Mouse (Mus musculus) common myeloid progenitor, adult 5-6 weeks (primary cell): ENCODE measurements around the gene Sipa1. TPM values are rescaled to one million over a fixed set of nuclear protein-coding genes. Genes with fewer than 3 reads are reported as not detected.
"Not testable (repeated sequence)": the region's sequence is repeated elsewhere in the genome, so short reads cannot be mapped to it uniquely, and the experiment has no call there.

Experiments used
- ATAC-seq: replicated peaks from 2 replicates; pipeline ENCODE4 v1.8.0; 2016; ENCODE audit warnings: low read depth, mild to moderate bottlenecking, moderate TSS enrichment, inconsistent platforms; ENCODE audit not compliant: poor library complexity, severe bottlenecking
- total RNA-seq: library from RNA; stranded (forward); fragments of 200-1000, 187-1606 nt; gene quantifications from 2 replicates; pipeline ENCODE4 v1.2.3, GENCODE M21; 2017

Sipa1 gene
- total RNA-seq, 1 experiment from 2014 or later: 113 TPM

GRCm38 (mm10) chr19:5687738-5688137, 24.2 kb upstream of the Sipa1 start:
- ATAC-seq: no peak

- not testable (repeated sequence) for ATAC-seq
Measured at GRCm38 (mm10) chr19:5686954-5687353, 23.4 kb upstream of the Sipa1 start.

GRCm38 (mm10) chr19:5686437-5686836, 22.9 kb upstream of the Sipa1 start:
- no peak for ATAC-seq

GRCm38 (mm10) chr19:5685861-5686260, 22.4 kb upstream of the Sipa1 start:
- ATAC-seq: no peak

GRCm38 (mm10) chr19:5685431-5685830, 21.9 kb upstream of the Sipa1 start:
- ATAC-seq: no peak

- no peak for ATAC-seq
Measured at GRCm38 (mm10) chr19:5684985-5685384, 21.5 kb upstream of the Sipa1 start.

GRCm38 (mm10) chr19:5684236-5684635, 20.7 kb upstream of the Sipa1 start:
- no peak for ATAC-seq

- no peak for ATAC-seq
Measured at GRCm38 (mm10) chr19:5680432-5680831, 16.9 kb upstream of the Sipa1 start.

GRCm38 (mm10) chr19:5668372-5668771, 4.9 kb upstream of the Sipa1 start:
- no peak for ATAC-seq

- ATAC-seq: no peak
Measured at GRCm38 (mm10) chr19:5666386-5666785, 2.9 kb upstream of the Sipa1 start.

GRCm38 (mm10) chr19:5665465-5665864, 2.0 kb upstream of the Sipa1 start:
- peak; percentile 26 for ATAC-seq

GRCm38 (mm10) chr19:5664669-5665257, 1.3 kb upstream of the Sipa1 start:
- no peak for ATAC-seq

- no peak for ATAC-seq
Measured at GRCm38 (mm10) chr19:5662310-5662709, 1.2 kb downstream of the Sipa1 start.

- ATAC-seq: peak; percentile 39
Measured at GRCm38 (mm10) chr19:5660942-5661751, 2.4 kb downstream of the Sipa1 start.

- no peak for ATAC-seq
Measured at GRCm38 (mm10) chr19:5654720-5655298, 8.7 kb downstream of the Sipa1 start.

GRCm38 (mm10) chr19:5653969-5654719, 9.4 kb downstream of the Sipa1 start:
- ATAC-seq: no peak

GRCm38 (mm10) chr19:5652570-5652969, 10.9 kb downstream of the Sipa1 start:
- ATAC-seq: no peak

- no peak for ATAC-seq
Measured at GRCm38 (mm10) chr19:5651502-5652274, 11.8 kb downstream of the Sipa1 start.

GRCm38 (mm10) chr19:5649298-5649741, 14.2 kb downstream of the Sipa1 start:
- ATAC-seq: peak; percentile 62
